Mouse (Mus musculus) lung, postnatal 36 days (tissue): ENCODE data around the gene Ero1lb.

Source experiments
- DNase-seq: peaks from one replicate; pipeline ENCODE4 v3.0.0; 2022; ENCODE audit warnings: mixed read lengths

Ero1lb gene

GRCm38 (mm10) chr13:12565621-12566390, at the start of gene Ero1lb:
Gene Ero1lb, plus strand, starts transcription at chr13:12565874.
- peak; percentile 100 for DNase-seq

- no peak for DNase-seq
Observed at GRCm38 (mm10) chr13:12519371-12519770, 46.3 kb upstream of the Ero1lb start.

- DNase-seq, result peak; percentile 73
Observed at GRCm38 (mm10) chr13:12519955-12520584, 45.6 kb upstream of the Ero1lb start, which contains the start of gene Edaradd. Gene Edaradd, minus strand, starts transcription at chr13:12520438.

GRCm38 (mm10) chr13:12522346-12522745, 43.3 kb upstream of the Ero1lb start:
- no peak for DNase-seq

GRCm38 (mm10) chr13:12525678-12526077, 40.0 kb upstream of the Ero1lb start:
- DNase-seq, result no peak

GRCm38 (mm10) chr13:12534628-12535027, 31.0 kb upstream of the Ero1lb start:
- DNase-seq, result no peak

- DNase-seq, result peak; percentile 83
Observed at GRCm38 (mm10) chr13:12537971-12538370, 27.7 kb upstream of the Ero1lb start.

- no peak for DNase-seq
Observed at GRCm38 (mm10) chr13:12539716-12540115, 26.0 kb upstream of the Ero1lb start.

- no peak for DNase-seq
Observed at GRCm38 (mm10) chr13:12540119-12540518, 25.6 kb upstream of the Ero1lb start.

- DNase-seq, result peak; percentile 91
Observed at GRCm38 (mm10) chr13:12542006-12542981, 23.4 kb upstream of the Ero1lb start.

- DNase-seq, result no peak
Observed at GRCm38 (mm10) chr13:12543246-12543645, 22.4 kb upstream of the Ero1lb start.

- DNase-seq, result no peak
Observed at GRCm38 (mm10) chr13:12543880-12544568, 21.6 kb upstream of the Ero1lb start.

GRCm38 (mm10) chr13:12554211-12554610, 11.5 kb upstream of the Ero1lb start:
- DNase-seq, result no peak

GRCm38 (mm10) chr13:12559044-12559443, 6.6 kb upstream of the Ero1lb start:
- DNase-seq, result no peak

- DNase-seq, result peak; percentile 39
Observed at GRCm38 (mm10) chr13:12559462-12560120, 6.1 kb upstream of the Ero1lb start.

- DNase-seq, result peak; percentile 7
Observed at GRCm38 (mm10) chr13:12561729-12562128, 3.9 kb upstream of the Ero1lb start.

GRCm38 (mm10) chr13:12562256-12562655, 3.4 kb upstream of the Ero1lb start:
- no peak for DNase-seq

GRCm38 (mm10) chr13:12567936-12568335, 2.3 kb downstream of the Ero1lb start:
- DNase-seq, result no peak

GRCm38 (mm10) chr13:12568597-12569469, 3.2 kb downstream of the Ero1lb start:
- no peak for DNase-seq

GRCm38 (mm10) chr13:12569741-12570140, 4.1 kb downstream of the Ero1lb start:
- DNase-seq, result no peak
